Mouse (Mus musculus): ENCODE data around the gene Hoxa10. TPM values are rescaled to one million over a fixed set of nuclear protein-coding genes. Genes with fewer than 3 reads are reported as not detected.

Gene Hoxa10
- total RNA-seq, 2 experiments from 2014 or later: not detected

DNA sequence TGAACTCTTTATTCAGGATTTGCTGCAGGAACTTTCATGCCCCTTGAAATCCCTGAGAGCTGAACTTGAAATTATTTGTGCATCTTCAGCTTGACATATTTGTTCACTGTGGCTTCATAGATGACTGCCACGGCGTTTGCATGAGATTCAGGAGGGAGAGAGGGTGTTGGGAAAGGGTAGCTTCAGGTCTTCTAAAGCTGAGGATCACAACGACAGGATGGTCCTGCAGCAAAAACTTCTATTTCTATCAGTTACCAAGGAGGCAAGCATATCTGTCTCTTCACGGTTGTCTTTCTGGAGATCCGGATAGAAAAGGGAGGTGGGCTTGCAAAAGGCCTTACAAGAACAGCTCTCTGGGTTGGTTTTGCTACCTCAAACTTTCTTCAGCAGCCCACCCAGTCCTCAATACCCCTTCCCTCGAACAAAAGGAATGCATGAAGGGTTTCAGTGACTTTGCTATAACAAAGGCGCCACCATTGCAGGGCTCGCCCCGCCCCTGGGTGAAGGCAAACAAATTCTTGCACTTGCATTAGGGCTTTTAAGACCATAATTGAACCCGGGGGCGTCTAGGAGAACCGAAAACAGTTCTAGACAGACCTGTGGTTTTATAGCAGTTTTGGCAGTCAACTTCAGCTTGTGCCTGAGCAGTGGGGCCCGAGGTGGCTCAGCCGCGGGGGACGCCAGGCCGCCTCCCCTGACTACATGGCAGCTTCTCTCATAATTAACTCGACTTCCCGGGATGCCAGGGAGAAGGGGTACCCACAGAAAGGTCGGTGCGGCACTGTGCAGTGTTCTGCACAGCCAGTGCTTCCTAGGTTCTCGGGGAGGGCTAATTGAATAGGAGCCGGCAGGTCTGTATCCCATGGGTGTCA is 7.3 kb upstream of the Hoxa10 start:
- DNase-seq: no peak
- intact Hi-C loops (cut with DNase I): no loop called here

DNA sequence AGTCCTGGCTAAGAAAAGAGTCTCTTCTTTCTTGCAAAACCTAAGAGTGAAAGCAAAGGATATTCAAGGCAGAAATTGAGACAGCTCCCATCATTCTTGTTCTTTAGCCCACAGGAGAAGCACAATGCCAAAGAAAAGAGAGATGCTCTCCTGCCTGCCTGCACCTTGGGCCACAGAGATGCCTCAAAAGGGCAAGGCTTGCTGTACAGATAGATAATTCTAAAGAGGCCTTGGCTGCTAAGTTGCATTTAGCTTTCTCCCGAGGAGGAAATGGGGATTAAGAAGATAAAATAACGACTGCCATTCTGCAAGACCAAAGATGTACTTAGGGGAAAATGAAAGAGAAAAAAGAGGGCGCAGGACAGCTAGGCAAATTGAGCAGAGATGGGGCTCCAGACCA is 6.3 kb upstream of the Hoxa10 start:
- no peak for DNase-seq
- intact Hi-C loops (cut with DNase I): no loop called here

DNA sequence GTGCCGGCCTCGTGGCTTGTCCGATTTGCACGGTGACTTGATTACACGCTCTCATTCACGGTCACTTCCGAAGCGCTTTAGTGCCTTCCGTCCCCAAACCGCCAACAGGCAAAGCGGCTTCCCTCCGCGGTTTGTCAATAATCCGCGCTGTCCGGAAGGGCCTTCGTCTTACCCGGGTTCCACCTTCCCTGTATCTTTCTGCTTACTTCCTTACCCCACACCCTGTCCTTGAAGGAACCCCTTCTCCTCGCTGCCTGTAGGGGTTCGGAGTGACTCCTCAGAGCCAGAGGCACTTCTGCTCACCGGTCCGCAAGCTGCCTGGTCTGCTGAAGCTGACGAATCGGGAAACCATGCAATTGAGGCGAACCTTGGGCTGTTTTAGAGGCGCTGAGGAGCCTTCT is 5.7 kb upstream of the Hoxa10 start:
- intact Hi-C loops (cut with DNase I): no loop called here

DNA sequence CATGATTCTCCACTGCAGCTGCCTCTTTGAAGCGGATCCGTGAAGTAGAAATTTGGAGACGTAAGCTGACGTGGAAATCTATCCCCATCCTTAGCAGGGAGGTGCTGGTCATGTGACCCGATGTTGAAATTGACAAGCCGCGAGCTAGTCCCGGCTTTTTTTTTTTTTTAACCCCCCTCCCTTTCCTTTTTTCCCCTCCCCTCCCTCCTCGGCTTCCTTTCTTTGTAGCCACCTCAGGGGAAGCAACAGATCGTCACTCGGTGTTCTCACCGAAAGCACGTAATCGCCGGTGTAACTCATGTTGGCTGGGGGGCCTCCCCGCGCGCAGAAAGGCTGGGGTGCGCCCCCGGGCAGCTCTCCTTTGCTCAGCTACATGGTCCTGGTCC is 5.1 kb upstream of the Hoxa10 start, which contains the start of gene Hoxa11:
Gene Hoxa11, minus strand, starts transcription at position 54 of the 386 bp plus-strand sequence.
- DNase-seq: no peak
- intact Hi-C loops (cut with DNase I): no loop called here

More for the DNA sequence above, 5.7 kb upstream of the Hoxa10 start:
- DNase-seq: peak in 1 of 2 experiments; percentile 32

DNA sequence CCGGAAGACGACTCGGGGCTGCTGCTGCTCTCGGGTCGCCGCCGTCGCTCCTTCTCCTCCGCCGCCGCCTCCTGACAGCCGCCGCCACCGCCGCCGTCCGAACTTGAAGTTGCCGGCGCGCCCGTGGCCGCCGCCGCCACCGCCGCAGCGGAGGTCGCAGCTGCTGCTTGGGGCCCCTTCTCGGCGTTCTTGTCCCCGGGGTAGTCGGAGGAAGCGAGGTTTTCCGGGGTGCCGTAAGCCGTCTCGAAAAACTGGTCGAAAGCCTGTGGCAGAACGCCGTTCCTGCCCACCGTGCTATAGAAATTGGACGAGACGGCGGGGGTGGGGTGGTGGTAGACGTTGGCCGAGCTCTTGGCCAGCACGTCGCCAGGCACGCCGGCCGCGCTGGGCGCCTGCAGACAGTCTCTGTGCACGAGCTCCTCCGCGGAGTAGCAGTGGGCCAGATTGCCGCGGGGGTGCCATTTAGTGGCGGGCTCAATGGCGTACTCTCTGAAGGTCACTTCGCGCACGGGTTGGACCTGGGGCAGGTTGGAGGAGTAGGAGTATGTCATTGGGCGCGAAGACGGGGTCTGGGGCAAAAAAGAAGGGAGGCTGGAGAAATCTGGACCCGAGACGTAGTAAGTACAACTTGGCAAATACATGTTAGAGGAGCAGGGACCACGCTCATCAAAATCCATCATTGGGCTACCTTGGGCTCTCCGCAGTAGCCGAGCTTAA is 4.5 kb upstream of the Hoxa10 start:
- intact Hi-C loops (cut with DNase I): no loop called here
- no peak for DNase-seq

DNA sequence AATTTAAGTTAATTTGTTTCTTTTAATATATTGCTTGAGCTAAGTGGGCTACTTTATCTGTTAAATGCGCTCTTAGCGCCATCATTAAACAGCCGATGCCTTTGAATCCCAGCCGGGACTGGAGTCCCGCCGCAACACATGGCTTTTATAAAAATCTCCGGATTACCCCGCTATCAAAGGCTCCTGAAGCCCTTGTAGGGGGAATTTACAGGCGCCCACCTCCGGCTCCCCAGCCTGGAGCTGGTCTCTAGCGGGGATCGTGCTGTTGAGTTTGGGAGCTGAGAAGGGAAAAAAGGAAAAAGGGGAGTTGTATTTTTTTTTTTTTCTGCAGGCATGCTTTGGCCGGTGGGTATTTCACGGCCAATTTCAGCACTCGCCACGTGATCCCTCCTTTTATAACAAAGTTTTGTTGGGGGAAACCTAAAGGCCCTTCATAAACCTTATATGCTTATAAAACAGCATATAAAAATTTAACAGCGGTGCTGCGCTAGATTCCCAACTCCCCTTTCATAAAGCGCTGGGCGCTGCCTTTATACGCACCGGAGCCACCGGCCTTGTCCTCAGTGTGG is 3.9 kb upstream of the Hoxa10 start:
- DNase-seq: no peak
- intact Hi-C loops (cut with DNase I): no loop called here

DNA sequence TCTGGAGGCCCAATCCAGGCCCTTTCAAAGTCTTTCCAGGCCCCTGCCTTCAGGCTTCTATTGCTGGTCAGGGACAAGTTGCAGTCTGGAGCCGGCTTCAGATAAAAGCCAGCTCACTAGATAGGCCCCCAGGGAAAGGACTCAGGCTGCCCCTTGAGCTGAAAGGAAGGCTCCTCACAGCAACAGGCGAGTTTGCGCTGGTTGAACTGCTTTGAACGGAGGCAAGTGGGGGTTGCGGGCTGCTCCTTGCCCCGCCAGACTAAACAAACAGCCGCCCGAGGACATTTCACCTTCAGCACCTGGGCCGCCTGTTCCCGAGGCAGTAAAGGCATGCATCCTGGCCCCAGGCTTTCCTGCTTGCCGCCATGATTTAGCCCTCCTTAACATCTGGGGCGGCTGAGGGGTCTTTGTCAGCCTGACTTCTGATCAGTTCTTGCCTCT is 3.0 kb upstream of the Hoxa10 start:
- DNase-seq: no peak
- intact Hi-C loops (cut with DNase I): no loop called here

DNA sequence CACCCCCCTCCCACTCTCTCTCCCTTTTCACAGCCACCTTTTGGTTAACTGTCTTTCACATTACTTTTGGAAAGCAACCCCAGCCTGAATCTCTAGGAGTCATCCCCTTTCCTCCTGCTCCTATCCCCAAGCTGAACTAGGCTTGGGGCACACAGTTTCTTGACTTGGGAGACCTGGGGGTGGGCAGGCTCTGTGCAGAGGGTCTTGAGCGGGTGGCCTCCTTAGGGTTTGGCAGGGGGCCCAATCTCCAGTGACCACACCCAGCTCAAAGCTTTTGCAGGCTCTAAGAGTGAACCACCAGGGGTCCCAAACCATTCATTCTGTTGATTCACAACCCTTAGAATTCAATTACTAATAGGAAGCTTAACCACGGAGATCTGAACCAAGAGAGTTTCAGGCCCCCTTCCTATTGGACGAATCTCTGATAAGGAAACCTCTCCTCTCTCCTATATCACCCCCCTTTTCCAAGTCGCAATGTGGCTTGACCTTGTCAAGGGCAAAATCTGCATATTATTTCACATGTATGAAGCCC is 2.2 kb upstream of the Hoxa10 start:
- DNase-seq: no peak
- intact Hi-C loops (cut with DNase I): no loop called here

DNA sequence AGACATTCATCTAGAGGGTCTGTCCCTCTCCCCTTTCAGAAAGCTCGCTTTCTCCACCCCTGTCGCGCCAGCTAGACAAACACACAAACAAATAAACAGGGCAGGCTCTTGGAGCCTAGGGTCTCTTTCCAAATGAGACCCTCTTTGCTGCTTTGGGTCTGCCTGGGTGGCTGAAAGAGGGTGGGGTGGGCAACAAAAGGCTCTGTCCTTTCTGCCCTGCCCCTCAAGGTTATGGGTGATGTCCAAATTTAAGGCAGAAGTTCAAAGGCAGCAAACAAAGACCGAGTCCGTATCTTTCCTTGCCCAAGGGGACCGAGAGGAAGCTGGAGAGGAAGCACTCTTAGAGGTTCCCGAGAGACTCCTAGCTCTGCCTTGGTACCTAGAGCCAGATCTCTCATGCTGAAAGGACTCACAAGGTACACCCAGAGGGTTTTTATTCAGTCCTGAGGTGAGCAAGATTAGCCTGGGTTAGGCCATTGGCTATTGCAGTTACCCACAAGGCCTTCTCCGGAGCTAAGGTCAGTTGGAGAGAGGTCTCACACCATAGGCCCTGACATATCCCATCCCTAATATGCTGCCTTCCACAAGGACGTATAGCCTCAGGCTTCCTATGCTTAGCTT is 457 bp upstream of the Hoxa10 start:
- DNase-seq: no peak
- intact Hi-C loops (cut with DNase I): no loop called here

DNA sequence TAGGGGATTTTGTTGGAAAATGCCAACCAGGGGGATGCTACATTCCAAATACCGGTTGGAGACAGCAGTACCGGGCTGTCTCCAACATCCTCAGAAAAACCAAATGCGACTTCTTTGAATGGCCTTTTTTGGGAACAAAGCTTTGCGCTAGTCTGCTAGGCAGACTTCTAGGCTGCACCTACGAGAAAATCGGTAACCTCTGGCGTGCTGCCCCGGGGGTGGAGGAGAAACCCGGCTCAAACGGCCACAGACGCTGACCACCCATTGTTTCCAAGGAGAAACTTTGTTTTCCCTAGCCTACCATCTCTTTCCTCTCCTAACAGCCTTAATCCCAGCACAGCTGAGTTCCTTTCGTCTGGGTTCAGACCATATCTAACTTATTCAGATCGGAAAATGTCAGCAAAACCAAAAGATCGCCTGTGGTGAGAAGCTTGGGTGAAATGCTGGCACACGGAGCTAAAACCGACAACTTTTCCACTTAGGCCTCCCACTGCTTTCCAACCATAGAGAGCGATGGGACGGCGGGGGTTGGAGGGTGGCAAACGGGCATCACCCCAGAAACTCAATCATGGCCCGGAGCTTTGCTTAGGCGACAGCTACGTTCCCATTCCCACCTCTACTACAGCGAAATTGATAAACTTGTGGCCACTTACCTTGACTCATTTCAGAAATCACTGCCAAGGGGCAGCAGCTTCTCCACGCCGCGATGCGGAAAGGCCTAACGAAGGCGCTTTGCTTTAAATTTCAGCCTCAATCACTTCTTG is 847 bp downstream of the Hoxa10 start:
- DNase-seq: peak; percentile 24 to 27
- intact Hi-C loops (cut with DNase I): no loop called here

DNA sequence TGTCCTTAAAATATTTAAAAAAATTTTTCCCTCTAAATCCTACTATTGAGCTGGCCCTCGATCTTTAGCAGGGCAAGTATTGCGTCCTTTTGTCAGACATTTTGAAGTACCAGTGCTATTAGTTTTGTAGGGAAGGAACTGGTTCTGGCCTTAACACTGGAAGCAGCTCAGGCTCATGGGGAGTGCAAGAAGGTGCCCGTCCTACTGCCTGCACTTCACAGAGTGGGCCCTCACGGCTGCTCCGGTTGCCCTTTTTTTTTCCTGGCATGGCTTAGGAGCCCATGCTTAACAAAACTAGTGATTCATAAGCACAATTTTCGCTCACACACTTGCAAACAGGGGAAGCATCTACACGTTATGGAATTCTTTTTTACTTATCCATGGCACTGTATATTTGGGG is 1.7 kb downstream of the Hoxa10 start:
- intact Hi-C loops (cut with DNase I): no loop called here
- peak; percentile 29 to 32 for DNase-seq

DNA sequence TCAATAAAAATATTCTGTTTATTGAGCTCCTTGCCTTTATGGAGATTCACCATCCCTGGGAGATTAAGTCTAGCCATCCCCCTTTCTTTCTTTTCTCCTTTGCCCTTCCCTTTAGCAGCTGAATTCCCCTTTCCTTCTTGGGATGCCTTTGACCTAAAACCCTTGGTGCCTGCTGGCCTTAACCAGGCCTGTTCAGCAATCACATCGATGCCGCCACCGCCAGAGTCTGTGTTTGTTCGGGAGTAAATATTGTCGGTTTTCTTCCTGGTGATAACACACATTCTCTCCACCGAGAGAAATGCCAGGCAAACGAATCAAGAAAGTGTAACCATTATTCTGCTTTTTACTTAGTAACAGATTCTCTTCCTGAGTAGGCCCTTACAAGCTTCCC is 2.5 kb downstream of the Hoxa10 start:
- intact Hi-C loops (cut with DNase I): no loop called here
- DNase-seq: peak in 1 of 2 experiments; percentile 10

DNA sequence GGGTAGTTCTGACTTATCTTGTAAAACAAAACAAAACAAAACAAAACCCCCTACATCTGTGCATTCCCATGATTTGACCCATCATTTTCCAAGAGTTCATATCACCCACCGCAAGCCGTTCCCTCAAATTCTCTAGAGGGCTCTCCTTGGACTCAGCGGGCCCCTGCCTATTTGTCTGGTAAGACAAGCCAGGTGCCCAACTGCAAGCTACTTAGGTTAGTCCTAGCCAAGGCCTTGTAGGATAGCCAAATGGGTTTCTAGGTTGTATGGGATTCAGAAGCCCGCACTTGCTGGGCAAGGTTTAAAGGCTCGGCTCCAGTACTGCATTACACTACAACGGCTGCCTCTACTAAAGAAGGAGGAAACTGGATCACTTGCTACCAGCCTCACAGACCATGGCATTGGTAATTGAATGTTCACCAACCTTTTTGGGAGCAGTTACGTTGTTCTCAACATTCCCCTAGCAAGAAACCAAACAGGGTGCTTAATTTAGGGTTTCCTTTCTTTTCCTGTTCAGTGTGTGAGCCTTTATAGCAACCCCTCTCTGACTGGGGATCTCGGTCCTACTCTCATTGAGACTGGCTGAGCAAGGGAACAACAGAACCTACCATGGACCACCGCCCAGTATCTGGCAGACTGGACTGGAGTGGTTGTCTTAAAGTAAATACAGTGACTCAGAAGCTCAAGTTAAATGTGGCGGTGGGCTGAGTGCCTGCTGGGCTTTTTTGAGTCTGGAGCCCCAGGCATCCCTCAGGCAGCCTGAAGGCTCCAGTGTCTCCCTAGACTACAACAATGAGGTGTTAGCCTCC is 3.1 kb downstream of the Hoxa10 start:
- intact Hi-C loops (cut with DNase I): no loop called here
- DNase-seq: no peak

DNA sequence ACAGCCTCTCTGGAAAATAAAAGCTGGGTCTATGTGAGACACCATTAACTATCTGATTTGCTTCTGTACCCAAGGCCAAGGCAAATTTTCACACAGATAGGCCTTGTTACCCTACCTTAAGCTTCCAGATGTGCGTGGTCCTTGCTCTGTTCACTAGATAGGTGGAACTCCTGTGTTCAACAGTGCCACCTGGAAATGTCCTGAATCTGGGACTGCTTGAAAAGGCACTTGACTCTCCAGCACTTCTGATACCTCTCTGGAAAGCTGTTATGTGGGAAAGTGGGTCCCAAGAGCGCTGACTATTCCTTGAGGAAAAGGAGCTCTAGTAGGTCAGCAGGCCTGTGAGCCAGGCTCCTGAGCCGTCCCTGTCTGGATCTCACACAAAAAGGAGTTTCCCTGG is 3.8 kb downstream of the Hoxa10 start:
- no peak for DNase-seq
- intact Hi-C loops (cut with DNase I): no loop called here

DNA sequence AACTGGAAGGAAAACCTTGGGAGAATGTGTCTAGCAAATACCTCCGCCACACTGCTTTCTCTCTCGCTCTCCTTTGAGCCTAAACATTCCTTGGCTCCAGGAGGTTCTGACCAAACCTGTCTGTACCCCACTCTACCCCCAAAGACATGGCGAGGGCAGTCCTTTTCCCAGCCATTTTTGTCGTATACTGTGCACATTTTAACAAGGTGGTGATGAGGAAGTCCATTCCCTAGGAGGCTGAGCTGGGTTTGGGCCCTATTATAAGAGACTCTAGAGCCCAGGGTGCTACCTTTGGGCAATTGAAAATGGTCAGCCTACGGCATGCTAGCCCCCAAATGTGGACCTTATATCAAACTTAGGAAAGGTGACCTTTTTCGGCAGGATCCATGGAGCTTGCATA is 4.8 kb downstream of the Hoxa10 start:
- intact Hi-C loops (cut with DNase I): no loop called here
- DNase-seq: no peak

DNA sequence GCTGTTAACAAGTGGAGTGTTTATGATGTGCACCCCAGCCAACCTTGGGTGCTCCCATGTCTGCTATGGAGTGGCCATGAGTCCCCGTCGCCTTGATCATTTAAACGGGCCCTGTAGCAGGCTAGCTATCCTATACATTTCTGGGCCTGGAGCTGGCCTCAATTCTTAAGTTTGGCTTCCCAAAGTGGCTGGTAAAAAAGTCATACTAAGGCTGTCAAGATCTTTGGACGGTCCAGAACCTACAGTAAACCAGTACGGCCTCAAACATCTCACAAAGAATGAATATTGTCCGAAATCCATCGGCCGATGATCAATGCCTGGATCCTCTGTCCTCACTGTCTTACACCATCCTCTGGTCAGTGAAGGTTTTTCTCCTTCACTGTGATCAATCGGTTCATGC is 5.4 kb downstream of the Hoxa10 start:
- intact Hi-C loops (cut with DNase I): no loop called here
- DNase-seq: no peak

DNA sequence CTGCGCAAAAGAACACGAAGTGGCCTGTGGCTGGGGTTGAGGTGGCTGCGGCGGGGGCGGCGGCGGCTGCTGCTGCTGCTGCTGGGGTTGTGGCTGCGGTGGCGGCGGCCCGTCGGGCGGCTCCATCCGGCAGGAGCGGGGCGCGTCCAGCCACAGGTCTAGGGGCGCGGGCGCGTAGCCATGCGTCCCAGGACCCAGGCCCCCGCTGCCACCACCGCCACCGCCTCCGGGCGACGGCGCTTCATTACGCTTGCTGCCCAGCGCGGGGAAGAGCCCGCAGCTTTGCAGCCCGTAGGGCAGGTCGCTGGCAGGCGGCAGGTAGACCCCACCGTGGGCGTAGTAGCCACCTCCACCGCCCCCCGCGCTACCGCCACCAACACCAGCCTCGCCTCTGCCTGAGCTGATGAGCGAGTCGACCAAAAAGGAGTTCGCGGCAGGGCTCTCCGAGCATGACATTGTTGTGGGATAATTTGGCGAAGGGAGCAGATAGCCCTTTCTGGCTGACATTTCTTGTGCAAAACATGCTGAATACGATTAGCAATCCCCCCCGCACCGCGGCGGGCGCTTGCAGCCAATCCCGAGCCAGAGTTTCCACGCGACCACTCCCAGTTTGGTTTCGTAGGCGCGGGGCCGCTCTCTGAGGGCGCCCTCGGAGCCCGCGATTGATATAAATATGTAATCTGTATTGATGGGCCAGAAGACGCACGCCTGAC is 6.1 kb downstream of the Hoxa10 start:
- intact Hi-C loops (cut with DNase I): loop anchor here (5.0 kb wide), 1 partner anchor 1057 kb away; no protein-coding TSS in a partner anchor
- no peak for DNase-seq

DNA sequence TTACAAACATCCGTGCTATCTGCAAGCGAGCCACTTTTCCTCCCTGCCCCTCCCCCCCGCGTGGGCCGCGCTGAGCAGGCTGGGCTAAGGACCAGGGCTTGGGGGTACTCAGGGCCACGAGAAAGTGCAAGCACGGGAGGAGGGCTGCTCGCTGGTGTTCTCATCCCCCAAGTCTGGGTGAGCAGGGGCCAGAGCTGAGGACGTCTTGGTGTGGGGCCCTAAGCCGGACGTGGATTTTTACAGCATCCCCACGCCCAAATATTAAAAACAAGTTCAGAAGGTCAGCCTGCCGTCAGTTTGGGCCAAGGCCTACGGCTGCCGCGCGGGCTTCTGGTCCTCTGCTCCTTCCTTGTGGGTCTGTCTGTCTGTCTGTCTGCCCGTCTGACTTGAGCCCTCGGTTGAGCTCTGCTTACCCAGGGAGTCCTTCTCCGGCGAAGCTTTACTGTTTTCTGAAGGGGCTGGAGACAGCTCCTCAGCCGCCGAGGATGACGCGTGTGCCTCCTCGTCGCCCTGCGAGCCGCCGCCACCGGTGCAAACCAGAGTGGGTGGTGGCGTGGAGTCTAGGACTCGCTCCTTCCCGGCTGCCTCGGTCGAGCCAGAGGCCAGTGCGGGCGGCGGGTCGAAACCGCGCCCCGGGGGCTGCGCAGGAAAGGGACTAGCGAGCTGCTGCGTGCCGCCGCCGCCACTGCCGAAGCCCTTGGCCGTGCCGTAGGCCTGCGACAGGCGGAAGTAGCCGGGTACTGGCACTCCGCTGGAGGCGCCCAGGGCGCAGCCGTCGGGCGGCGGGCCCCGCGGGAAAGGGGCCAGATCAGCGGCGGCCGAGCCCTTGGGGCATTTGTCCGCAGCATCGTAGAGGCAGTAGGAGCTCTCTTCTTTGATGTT is 6.9 kb downstream of the Hoxa10 start:
- peak in 1 of 2 experiments; percentile 29 for DNase-seq
- intact Hi-C loops (cut with DNase I): loop anchor here (5.0 kb wide), 1 partner anchor 1056 kb away; no protein-coding TSS in a partner anchor

Measured in heart, postnatal 10 days (tissue).